Mouse (Mus musculus) G1E (cell line): ENCODE data around the gene Lamc1. TPM values are rescaled to one million over a fixed set of nuclear protein-coding genes. Genes with fewer than 3 reads are reported as not detected.
"Not testable (repeated sequence)": the region's sequence is repeated elsewhere in the genome, so short reads cannot be mapped to it uniquely, and the experiment has no call there.

ENCODE experiments used
- ATAC-seq: 2 replicates; pipeline ENCODE4 v1.8.0; 2016; ENCODE audit warnings: mild to moderate bottlenecking; ENCODE audit not compliant: insufficient number of reproducible peaks, poor library complexity, low FRiP score, severe bottlenecking; ENCODE audit errors: extremely low read depth
- DNase-seq: peaks from one replicate; pipeline ENCODE4 v3.0.0; 2012; ENCODE audit warnings: low spot score
- H3K27me3 ChIP-seq: 2 replicates; pipeline ENCODE4 v1.6.1; 2012; ENCODE audit warnings: mild to moderate bottlenecking, low read length, inconsistent platforms; ENCODE audit not compliant: insufficient read depth
- H3K36me3 ChIP-seq: replicated peaks from 2 replicates; pipeline ENCODE3; 2012; ENCODE audit warnings: mild to moderate bottlenecking, inconsistent platforms
- H3K4me1 ChIP-seq: 2 replicates; pipeline ENCODE4 v1.6.1; 2012; ENCODE audit warnings: low read depth, low read length, inconsistent platforms, mixed read lengths; ENCODE audit not compliant: insufficient read depth
- H3K4me3 ChIP-seq: 2 replicates; pipeline ENCODE4 v1.5.1; 2012; ENCODE audit warnings: low read depth, mild to moderate bottlenecking, inconsistent platforms, low read length, moderate library complexity, mixed read lengths
- H3K9me3 ChIP-seq: replicated peaks from 2 replicates; pipeline ENCODE4 v1.6.1; 2012; ENCODE audit warnings: inconsistent platforms
- CTCF ChIP-seq: IDR thresholded peaks from 2 replicates; pipeline ENCODE4 v1.5.1; 2012; ENCODE audit warnings: low read depth, low read length, inconsistent platforms, mixed read lengths
- GATA1 ChIP-seq: IDR thresholded peaks from 2 replicates; pipeline ENCODE4 v1.6.1; 2012; ENCODE audit warnings: borderline replicate concordance, low read length, inconsistent platforms, mixed read lengths
- GATA2 ChIP-seq: IDR thresholded peaks from 2 replicates; pipeline ENCODE4 v1.6.1; 2012; ENCODE audit warnings: low read depth, low read length, inconsistent platforms, borderline replicate concordance
- POLR2AphosphoS5 ChIP-seq: IDR thresholded peaks from 2 replicates; pipeline ENCODE4 v1.6.1; 2012; ENCODE audit warnings: low read depth, low read length, inconsistent platforms; ENCODE audit not compliant: insufficient replicate concordance
- TAL1 ChIP-seq: conservative IDR thresholded peaks from 2 replicates; pipeline ENCODE4 v1.6.1; 2012; ENCODE audit warnings: low read depth, low read length, inconsistent platforms, mixed read lengths
- polyA plus RNA-seq: library from polyadenylated mRNA; stranded (reverse); fragments of >175 nt; gene quantifications from 2 replicates; pipeline ENCODE4 v1.2.3, GENCODE M21; 2012
- total RNA-seq, 2 experiments: library from RNA; stranded (forward) in 1 of 2; stranded (reverse) in 1 of 2; fragments of 200-1000 nt in 1 of 2; fragments of >200 nt in 1 of 2; fragmentation: Nextera tagmentation in 1 of 2; gene quantifications; 2 replicates each; pipeline ENCODE4 v1.2.3; 2014 to 2017

Gene Lamc1
- total and polyA plus RNA-seq, 3 experiments: 19.0 to 81.0 (median 26.1) TPM

DNA sequence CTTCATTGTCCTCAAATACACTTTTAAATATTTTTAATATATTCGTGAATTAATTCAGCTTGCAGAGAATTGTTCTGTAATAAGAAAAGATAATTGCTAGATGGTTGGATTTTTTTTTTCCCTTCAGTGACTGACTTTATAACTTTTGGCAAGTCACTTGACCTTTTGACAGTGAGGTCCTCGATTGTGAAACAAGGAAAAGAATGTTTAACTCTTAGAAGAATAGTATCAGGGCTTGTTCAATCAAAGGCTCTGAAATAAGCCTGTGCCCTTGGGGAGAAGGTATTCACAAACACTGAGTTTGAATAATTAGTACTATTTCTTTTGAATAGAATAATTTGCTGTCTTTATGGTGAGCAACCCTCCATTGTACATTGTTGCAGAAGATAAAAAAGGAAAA lies 21.9 kb upstream of the Lamc1 start:
- H3K4me1 ChIP-seq: no peaks in the 10 kb centered on the region
- H3K36me3 ChIP-seq: no peaks in the 10 kb centered on the region
- peaks cover 31% of the 10 kb centered on the region for H3K27me3 ChIP-seq
- H3K9me3 ChIP-seq: no peaks in the 10 kb centered on the region
- ATAC-seq: no peak
- TF ChIP-seq GATA2: no peak
- no peak overlapping the region for H3K4me3 ChIP-seq
- no peak for DNase-seq

DNA sequence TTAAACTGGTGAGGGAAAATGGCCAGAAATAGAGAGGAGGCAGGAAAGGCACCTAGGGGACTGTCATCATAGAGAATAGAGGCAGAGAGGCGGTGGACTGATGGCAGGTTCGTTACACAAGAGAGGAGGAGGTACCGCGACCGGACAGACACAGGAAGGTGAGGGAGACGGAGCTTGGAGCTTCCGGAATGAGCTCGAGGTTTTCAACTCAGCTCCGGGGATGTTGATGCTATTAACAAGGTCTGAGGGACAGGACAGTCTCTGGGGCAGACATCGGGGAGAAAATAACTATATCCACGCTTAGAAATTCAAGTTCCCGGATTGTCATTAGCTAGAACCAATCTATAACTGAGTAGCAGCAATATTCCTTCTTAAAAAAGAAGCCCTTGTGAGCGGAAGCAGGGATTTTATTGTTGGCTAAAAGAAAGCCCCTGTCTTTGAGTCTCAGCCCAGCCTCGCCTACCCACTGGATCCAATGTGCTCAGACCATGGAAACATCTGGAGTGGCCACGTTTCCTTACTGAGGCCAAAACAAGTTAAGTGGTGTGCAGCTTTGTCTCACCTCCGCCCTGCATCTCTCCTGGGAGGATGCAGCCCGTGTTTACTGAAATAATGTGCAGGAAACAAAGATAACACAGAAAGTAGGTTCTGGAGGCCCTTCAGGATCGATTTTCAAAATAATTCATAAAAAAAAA lies 21.3 kb upstream of the Lamc1 start:
- Histone ChIP-seq H3K4me1 (no peaks in the 10 kb centered on the region), H3K4me3 (no peak overlapping the region), H3K27me3 (peaks cover 35% of the 10 kb centered on the region), H3K9me3 (no peaks in the 10 kb centered on the region), H3K36me3 (no peaks in the 10 kb centered on the region)
- ATAC-seq (no peak), DNase-seq (no peak)
- TF ChIP-seq POLR2AphosphoS5: no peak

DNA sequence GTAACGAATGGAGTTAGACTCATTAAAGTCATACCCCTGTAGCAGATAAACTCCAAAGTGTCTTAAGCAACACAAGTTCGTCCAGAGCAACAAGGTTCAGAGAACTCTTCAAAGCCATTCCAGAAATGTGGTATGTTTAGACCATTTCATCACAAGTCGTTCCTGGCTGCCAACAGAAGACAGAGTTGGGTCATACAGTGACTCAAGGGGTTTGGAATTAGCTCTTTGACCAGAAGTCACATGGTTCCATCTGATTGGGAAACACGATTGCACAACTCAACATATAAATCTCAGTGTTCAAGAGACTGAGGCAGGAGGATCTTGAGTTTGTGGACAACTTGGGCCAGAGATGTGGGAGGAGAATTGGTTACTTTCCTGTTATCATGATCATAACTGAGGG lies 18.4 kb upstream of the Lamc1 start:
- Histone ChIP-seq H3K4me3 (no peak overlapping the region), H3K4me1 (no peaks in the 10 kb centered on the region), H3K9me3 (no peaks in the 10 kb centered on the region), H3K27me3 (peaks cover 37% of the 10 kb centered on the region), H3K36me3 (no peaks in the 10 kb centered on the region)
- no peak for TF ChIP-seq GATA2
- no peak for TF ChIP-seq TAL1
- TF ChIP-seq CTCF: no peak
- no peak for TF ChIP-seq GATA1
- TF ChIP-seq POLR2AphosphoS5: no peak
- ATAC-seq (no peak), DNase-seq (no peak)

DNA sequence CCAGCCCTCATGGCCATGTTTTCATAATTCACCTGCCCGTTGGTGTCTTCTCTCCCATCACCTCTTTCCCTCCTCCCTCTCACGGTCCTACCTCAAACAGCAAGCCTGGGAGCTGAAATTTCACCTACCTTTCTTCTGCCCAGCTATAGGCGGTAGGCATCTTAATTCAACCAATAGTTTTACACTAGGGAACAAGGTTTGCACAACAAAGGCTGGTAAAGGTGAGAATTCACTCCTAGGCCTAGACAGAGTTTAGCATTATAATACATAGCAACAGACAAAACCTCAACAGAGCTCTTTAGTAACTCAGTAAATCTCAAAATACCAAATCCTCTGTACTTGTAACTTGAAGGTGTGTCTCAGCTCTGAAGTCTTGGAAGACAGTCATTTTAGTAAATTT lies 15.1 kb upstream of the Lamc1 start:
- TF ChIP-seq POLR2AphosphoS5: no peak
- no peak for TF ChIP-seq TAL1
- TF ChIP-seq CTCF: no peak
- TF ChIP-seq GATA2: no peak
- Histone ChIP-seq H3K27me3 (peaks cover 33% of the 10 kb centered on the region), H3K4me3 (no peak overlapping the region), H3K4me1 (no peaks in the 10 kb centered on the region), H3K9me3 (no peaks in the 10 kb centered on the region), H3K36me3 (no peaks in the 10 kb centered on the region)
- DNase-seq: no peak
- no peak for ATAC-seq

DNA sequence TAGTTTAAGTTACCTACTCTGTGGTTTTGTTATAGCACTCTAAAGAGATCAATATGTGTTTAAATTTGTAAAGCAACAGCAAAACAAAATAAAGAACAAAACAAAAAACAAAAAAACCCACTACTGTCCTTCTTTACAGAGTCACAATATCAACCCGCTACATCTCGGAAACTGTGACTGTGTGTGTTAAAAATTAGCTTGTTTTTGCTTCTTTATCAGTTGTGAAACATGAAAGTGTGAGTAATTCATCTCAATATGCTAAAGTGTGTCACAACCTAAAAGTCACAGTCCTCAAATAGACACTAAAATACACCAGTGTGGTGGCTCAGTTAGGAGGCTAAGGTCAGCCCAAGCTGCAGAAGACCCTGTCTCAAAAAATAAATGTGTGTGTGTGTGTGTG lies 14.5 kb upstream of the Lamc1 start:
- DNase-seq (no peak), ATAC-seq (no peak)
- no peaks in the 10 kb centered on the region for H3K36me3 ChIP-seq
- H3K4me1 ChIP-seq: no peaks in the 10 kb centered on the region
- H3K27me3 ChIP-seq: peaks cover 29% of the 10 kb centered on the region
- no peak overlapping the region for H3K4me3 ChIP-seq
- TF ChIP-seq GATA2 (no peak), POLR2AphosphoS5 (no peak)
- H3K9me3 ChIP-seq: no peaks in the 10 kb centered on the region

DNA sequence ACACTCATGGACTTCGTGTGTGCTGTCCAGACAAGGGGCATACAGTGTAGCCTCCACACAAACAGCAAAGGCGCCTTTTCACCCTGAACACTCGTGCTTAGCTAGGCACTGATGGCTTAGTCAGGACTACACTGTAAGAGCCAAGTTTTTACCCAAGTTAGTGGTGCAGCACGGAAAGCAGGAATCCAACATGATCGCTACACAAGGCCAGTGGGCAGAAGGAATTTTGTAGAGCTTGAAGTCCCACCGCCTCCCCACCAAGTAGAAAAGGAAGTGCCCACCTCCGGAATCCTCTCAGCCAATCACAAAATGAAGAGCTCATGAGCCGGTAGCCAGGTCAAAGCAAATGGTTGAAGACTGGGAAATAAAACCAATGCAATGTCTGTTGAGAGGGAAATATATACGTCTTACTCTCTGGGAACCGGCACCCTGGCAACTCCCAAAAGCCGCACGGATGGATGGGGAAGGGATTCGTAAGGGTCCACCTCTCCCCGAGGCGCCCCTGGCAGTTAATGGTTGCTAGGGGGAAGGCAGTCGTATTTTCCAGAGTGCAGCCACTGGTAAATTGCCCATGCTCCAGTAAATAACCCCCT lies 13.2 kb upstream of the Lamc1 start:
- Histone ChIP-seq H3K4me1 (no peaks in the 10 kb centered on the region), H3K4me3 (no peak overlapping the region), H3K27me3 (peaks cover 19% of the 10 kb centered on the region), H3K36me3 (no peaks in the 10 kb centered on the region), H3K9me3 (no peaks in the 10 kb centered on the region)
- TF ChIP-seq GATA2: no peak
- no peak for TF ChIP-seq POLR2AphosphoS5
- no peak for TF ChIP-seq GATA1
- no peak for TF ChIP-seq CTCF
- no peak for TF ChIP-seq TAL1
- DNase-seq (no peak), ATAC-seq (no peak)

DNA sequence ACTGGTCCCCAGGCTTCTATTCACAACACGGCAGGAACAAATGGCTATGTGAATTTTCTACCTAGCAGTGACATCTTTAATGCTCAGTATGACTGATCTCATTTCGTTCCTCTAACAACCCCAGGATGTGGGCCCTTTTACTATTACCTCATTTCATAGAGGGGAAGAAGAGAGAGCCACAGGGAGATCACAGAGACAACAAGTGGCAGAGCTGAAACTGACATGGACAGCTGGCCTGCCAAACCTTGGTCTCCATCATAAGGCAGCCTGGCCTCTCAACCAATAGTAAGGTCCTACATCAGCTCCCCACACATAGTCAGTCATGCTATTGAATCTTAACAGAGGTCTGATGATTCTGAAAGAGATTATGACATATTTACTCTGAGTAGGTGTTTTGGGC lies 12.4 kb upstream of the Lamc1 start:
- DNase-seq: no peak
- no peak for ATAC-seq
- no peaks in the 10 kb centered on the region for H3K4me1 ChIP-seq
- peaks cover 19% of the 10 kb centered on the region for H3K27me3 ChIP-seq
- H3K9me3 ChIP-seq: no peaks in the 10 kb centered on the region
- TF ChIP-seq GATA2: no peak
- TF ChIP-seq POLR2AphosphoS5: no peak
- no peak for TF ChIP-seq TAL1
- no peak for TF ChIP-seq CTCF
- TF ChIP-seq GATA1: no peak
- no peaks in the 10 kb centered on the region for H3K36me3 ChIP-seq
- H3K4me3 ChIP-seq: no peak overlapping the region

DNA sequence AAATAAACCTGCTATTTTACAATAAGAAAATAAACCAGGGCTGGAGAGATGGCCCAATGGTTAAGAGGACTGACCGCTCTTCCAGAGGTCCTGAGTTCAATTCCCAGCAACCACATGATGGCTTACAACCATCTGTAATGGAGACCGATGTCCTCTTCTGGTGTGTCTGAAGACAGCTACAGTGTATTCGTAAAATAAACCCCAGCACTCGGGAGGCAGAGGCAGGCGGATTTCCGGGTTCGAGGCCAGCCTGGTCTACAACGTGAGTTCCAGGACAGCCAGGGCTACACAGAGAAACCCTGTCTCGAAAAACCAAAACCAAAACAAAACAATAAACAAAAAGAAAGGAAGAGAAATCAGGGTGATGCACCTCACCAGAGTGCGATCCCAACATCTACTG lies 2.9 kb upstream of the Lamc1 start:
- not testable (repeated sequence) for DNase-seq, ATAC-seq, H3K4me3 ChIP-seq, H3K9me3 ChIP-seq, H3K36me3 ChIP-seq
- H3K4me1 ChIP-seq: peaks cover 26% of the 10 kb centered on the region
- peaks cover 11% of the 10 kb centered on the region for H3K27me3 ChIP-seq
